Mouse (Mus musculus): ENCODE measurements around the gene Efcab9. TPM values are rescaled to one million over a fixed set of nuclear protein-coding genes. Genes with fewer than 3 reads are reported as not detected.

Efcab9 gene
- polyA plus RNA-seq, 1 experiment from 2014 or later = not detected

DNA sequence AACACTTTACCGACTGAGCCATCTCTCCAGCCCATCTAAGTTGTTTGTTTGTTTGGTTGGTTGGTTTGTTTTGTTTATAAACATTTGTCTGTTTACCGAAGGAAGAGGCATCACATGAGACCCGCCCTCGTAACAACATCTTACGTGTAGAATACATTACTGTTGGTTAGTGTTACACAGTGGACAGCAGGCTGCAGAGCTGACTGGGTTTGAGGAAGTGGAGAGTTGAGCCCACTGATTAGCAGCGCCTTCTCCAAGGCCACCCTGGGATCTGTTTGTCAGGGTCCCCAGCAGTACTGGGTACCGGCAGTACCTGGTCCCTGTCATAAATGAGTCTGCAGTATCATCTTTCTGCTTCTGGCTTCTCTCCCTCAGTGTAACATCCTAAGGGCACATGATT lies 36.2 kb upstream of the Efcab9 start:
- H3K4me1 ChIP-seq (ENCODE audit: control insufficient read depth, insufficient read depth, low read length) = no peaks in the 10 kb centered on the region
- no peaks in the 10 kb centered on the region for H3K9me3 ChIP-seq (ENCODE audit: control insufficient read depth, low read length)
- H3K27me3 ChIP-seq (ENCODE audit: control insufficient read depth, insufficient read depth, low read length) = no peaks in the 10 kb centered on the region
- no peak overlapping the region for H3K4me3 ChIP-seq (ENCODE audit: low read depth, low read length)
- DNase-seq (ENCODE audit: low spot score) (no peak), ATAC-seq (ENCODE audit: insufficient number of reproducible peaks, low FRiP score, low TSS enrichment, low read depth) (no peak)
- H3K36me3 ChIP-seq (ENCODE audit: control insufficient read depth, insufficient read depth, low read length) = no peaks in the 10 kb centered on the region
- 78% methylated on average over 7 of the region's 7 CpGs for whole genome bisulfite sequencing
- no peak overlapping the region for H3K4me2 ChIP-seq (ENCODE audit: low read depth, severe bottlenecking)
- H3K27ac ChIP-seq (replicated peaks; ENCODE audit: low read depth, low read length) = no peak overlapping the region
- H3K9ac ChIP-seq (ENCODE audit: low read length) = no peak overlapping the region

DNA sequence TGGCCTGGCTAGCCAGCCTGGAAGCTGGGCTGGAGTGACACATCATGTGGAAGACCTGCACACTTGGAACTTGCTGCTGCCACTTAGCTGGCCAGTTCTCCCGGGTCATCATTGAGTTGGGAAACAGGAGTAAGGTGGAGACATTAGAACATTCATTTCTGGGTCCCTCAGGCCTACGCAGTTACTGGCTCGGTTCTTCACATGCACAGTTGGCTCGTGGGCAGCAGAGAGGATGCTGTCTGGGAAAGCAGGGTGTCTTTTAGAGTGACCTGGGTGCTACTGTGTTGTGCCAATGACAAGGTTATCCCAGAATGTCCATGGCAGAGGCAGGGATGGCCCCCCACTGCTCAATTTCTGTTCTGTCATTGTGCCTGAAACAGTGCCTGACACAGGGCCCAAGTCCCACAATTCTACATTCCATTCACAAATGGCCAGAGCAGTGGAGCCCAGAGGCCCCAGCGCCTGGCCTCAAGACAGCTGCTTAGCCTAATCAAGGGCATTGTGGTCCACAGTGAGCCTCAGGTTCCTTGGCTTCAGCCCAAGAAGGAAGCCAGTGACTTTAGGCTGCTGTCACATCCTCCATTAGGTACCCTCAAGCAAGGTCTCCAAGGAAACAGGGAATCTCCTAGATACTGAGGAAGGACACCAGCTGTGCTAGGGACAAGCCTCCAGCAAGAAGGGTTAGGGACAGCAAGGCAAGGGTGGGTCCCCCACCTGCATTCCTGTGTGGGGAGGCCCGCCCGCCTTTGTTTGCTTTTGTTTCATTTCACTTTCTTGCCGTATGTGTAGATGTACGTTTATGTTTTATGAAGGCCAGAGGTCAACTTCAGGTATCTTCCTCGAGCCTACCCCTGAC lies 35.3 kb upstream of the Efcab9 start:
- Histone ChIP-seq H3K36me3 (ENCODE audit: control insufficient read depth, insufficient read depth, low read length) (no peaks in the 10 kb centered on the region), H3K4me3 (ENCODE audit: low read depth, low read length) (no peak overlapping the region), H3K27me3 (ENCODE audit: control insufficient read depth, insufficient read depth, low read length) (no peaks in the 10 kb centered on the region), H3K9ac (ENCODE audit: low read length) (no peak overlapping the region), H3K27ac (replicated peaks; ENCODE audit: low read depth, low read length) (no peak overlapping the region), H3K9me3 (ENCODE audit: control insufficient read depth, low read length) (no peaks in the 10 kb centered on the region), H3K4me1 (ENCODE audit: control insufficient read depth, insufficient read depth, low read length) (no peaks in the 10 kb centered on the region), H3K4me2 (ENCODE audit: low read depth, severe bottlenecking) (no peak overlapping the region)
- no peak for DNase-seq (ENCODE audit: low spot score)
- WGBS = 91% methylated on average over 10 of the region's 10 CpGs
- no peak for ATAC-seq (ENCODE audit: insufficient number of reproducible peaks, low FRiP score, low TSS enrichment, low read depth)

DNA sequence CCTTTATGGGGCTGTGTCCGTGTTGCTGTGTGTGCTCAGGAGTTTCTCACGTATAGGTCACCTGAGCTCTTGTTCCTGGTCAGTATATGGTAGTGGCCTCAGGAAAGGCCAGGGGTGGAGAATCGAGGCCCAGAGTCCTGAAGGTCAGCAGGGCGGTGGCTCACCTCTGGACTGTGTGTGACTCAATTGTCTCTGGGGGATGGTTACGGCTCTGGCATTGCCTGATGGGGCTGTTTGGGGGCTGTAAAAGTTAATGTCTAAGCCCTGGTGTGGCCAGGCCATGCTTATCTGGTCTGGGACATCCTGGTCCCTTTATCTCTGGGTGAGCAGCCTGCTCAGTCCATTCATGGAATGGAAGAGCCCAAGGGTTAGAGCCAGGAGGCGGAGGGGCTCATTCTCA lies 34.3 kb upstream of the Efcab9 start:
- Histone ChIP-seq H3K27me3 (ENCODE audit: control insufficient read depth, insufficient read depth, low read length) (no peaks in the 10 kb centered on the region), H3K4me1 (ENCODE audit: control insufficient read depth, insufficient read depth, low read length) (no peaks in the 10 kb centered on the region), H3K9me3 (ENCODE audit: control insufficient read depth, low read length) (no peaks in the 10 kb centered on the region), H3K9ac (ENCODE audit: low read length) (no peak overlapping the region), H3K36me3 (ENCODE audit: control insufficient read depth, insufficient read depth, low read length) (no peaks in the 10 kb centered on the region), H3K27ac (replicated peaks; ENCODE audit: low read depth, low read length) (no peak overlapping the region), H3K4me3 (ENCODE audit: low read depth, low read length) (no peak overlapping the region), H3K4me2 (ENCODE audit: low read depth, severe bottlenecking) (no peak overlapping the region)
- no peak for DNase-seq (ENCODE audit: low spot score)
- ATAC-seq (ENCODE audit: insufficient number of reproducible peaks, low FRiP score, low TSS enrichment, low read depth) = no peak
- WGBS = 65% methylated on average over 6 of the region's 6 CpGs

DNA sequence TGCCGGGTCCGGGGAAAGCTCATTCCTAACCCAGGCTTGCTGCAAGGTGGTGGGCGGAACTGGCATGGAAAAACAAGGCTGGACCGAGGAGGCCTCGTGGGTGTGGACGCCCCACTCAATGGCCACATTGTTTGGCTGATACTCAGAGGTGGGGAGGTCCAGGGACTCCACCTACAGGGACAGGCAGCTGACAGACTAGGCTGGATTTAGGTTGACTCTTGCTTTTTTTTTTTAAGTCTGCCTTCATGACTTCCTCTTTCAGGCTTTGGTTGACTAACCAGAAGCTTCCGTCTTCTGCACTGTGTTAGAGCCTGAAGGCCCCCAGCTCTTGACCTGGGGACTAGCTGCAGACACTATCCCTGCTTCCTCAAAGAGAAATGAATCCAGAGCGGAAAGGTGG lies 33.2 kb upstream of the Efcab9 start:
- H3K9ac ChIP-seq (ENCODE audit: low read length) = no peak overlapping the region
- no peaks in the 10 kb centered on the region for H3K4me1 ChIP-seq (ENCODE audit: control insufficient read depth, insufficient read depth, low read length)
- no peaks in the 10 kb centered on the region for H3K36me3 ChIP-seq (ENCODE audit: control insufficient read depth, insufficient read depth, low read length)
- H3K27ac ChIP-seq (replicated peaks; ENCODE audit: low read depth, low read length) = no peak overlapping the region
- H3K27me3 ChIP-seq (ENCODE audit: control insufficient read depth, insufficient read depth, low read length) = no peaks in the 10 kb centered on the region
- ATAC-seq (ENCODE audit: insufficient number of reproducible peaks, low FRiP score, low TSS enrichment, low read depth) = no peak
- no peak for DNase-seq (ENCODE audit: low spot score)
- H3K4me2 ChIP-seq (ENCODE audit: low read depth, severe bottlenecking) = no peak overlapping the region
- H3K9me3 ChIP-seq (ENCODE audit: control insufficient read depth, low read length) = no peaks in the 10 kb centered on the region
- no peak overlapping the region for H3K4me3 ChIP-seq (ENCODE audit: low read depth, low read length)
- WGBS = 79% methylated on average over 8 of the region's 8 CpGs

DNA sequence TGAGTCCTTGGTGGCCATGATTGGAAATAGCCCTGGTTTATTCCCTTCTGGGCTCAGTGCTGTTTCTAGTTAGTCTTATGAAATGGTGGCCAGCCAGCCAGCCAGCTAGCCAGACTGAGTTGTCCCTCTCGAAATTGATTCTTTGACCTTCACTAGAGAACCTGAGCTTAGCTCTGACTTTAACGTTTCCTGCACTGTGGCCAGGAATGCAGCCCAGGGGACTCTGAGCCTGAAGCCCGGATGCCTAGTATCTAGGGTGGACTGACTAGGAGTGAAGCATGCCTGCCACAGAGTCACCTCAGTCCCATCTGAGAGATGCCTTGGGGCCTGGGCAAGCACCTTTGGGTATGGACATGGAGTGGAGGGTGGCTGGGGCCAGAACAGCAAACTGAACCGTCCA lies 32.7 kb upstream of the Efcab9 start:
- ATAC-seq (ENCODE audit: insufficient number of reproducible peaks, low FRiP score, low TSS enrichment, low read depth) (no peak), DNase-seq (ENCODE audit: low spot score) (no peak)
- H3K4me1 ChIP-seq (ENCODE audit: control insufficient read depth, insufficient read depth, low read length) = no peaks in the 10 kb centered on the region
- no peaks in the 10 kb centered on the region for H3K27me3 ChIP-seq (ENCODE audit: control insufficient read depth, insufficient read depth, low read length)
- no peaks in the 10 kb centered on the region for H3K9me3 ChIP-seq (ENCODE audit: control insufficient read depth, low read length)
- WGBS = 67% methylated on average over 4 of the region's 4 CpGs
- H3K36me3 ChIP-seq (ENCODE audit: control insufficient read depth, insufficient read depth, low read length) = no peaks in the 10 kb centered on the region
- H3K9ac ChIP-seq (ENCODE audit: low read length) = no peak overlapping the region
- H3K4me2 ChIP-seq (ENCODE audit: low read depth, severe bottlenecking) = no peak overlapping the region
- H3K4me3 ChIP-seq (ENCODE audit: low read depth, low read length) = no peak overlapping the region
- no peak overlapping the region for H3K27ac ChIP-seq (replicated peaks; ENCODE audit: low read depth, low read length)

DNA sequence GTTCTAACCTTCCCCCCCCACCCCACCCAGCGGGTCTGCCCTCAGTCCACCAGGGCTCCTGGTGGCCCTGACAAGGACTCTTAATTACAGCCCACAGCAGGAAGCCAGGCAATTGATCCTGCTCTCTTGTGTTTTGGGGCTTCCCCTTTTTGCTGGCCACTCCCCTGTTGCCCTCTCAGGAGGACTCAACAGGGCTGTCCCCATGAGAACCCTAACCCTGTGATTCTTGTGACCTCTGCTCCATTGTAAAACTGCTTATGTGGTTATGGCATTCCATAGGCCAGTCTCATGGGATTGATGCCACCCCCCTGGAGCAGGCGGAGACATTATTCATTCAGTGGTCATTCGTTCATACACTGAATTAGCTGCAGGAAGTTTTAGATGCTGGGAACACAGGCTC lies 31.8 kb upstream of the Efcab9 start:
- Histone ChIP-seq H3K27me3 (ENCODE audit: control insufficient read depth, insufficient read depth, low read length) (no peaks in the 10 kb centered on the region), H3K9ac (ENCODE audit: low read length) (no peak overlapping the region), H3K27ac (replicated peaks; ENCODE audit: low read depth, low read length) (no peak overlapping the region), H3K4me2 (ENCODE audit: low read depth, severe bottlenecking) (no peak overlapping the region), H3K4me1 (ENCODE audit: control insufficient read depth, insufficient read depth, low read length) (no peaks in the 10 kb centered on the region), H3K36me3 (ENCODE audit: control insufficient read depth, insufficient read depth, low read length) (no peaks in the 10 kb centered on the region), H3K4me3 (ENCODE audit: low read depth, low read length) (no peak overlapping the region), H3K9me3 (ENCODE audit: control insufficient read depth, low read length) (no peaks in the 10 kb centered on the region)
- 53% methylated on average over 3 of the region's 3 CpGs for WGBS
- ATAC-seq (ENCODE audit: insufficient number of reproducible peaks, low FRiP score, low TSS enrichment, low read depth) = no peak
- DNase-seq (ENCODE audit: low spot score) = no peak

DNA sequence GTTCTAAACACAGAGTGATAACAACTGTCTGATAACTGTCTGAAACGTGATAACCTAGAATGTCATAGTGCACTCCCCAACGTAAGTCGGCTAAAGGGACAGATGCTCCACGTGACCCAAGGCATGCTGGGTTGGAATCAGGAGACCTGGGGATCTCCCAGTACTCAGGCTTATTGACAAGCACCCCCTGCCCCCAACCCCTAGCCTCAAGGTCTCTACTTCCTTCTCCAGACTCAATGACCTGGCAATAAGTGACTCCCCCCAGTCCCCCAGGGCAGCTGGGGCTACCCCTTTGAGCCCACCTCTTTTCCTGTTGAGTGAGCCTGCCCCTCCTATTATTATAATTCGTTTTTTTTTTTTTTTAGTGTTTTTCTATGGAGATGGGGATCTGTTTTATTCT lies 30.8 kb upstream of the Efcab9 start:
- no peaks in the 10 kb centered on the region for H3K27me3 ChIP-seq (ENCODE audit: control insufficient read depth, insufficient read depth, low read length)
- H3K4me1 ChIP-seq (ENCODE audit: control insufficient read depth, insufficient read depth, low read length) = no peaks in the 10 kb centered on the region
- 63% methylated on average over 5 of the region's 5 CpGs for WGBS
- H3K4me2 ChIP-seq (ENCODE audit: low read depth, severe bottlenecking) = no peak overlapping the region
- H3K4me3 ChIP-seq (ENCODE audit: low read depth, low read length) = no peak overlapping the region
- H3K36me3 ChIP-seq (ENCODE audit: control insufficient read depth, insufficient read depth, low read length) = no peaks in the 10 kb centered on the region
- H3K9ac ChIP-seq (ENCODE audit: low read length) = no peak overlapping the region
- ATAC-seq (ENCODE audit: insufficient number of reproducible peaks, low FRiP score, low TSS enrichment, low read depth) (no peak), DNase-seq (ENCODE audit: low spot score) (no peak)
- H3K9me3 ChIP-seq (ENCODE audit: control insufficient read depth, low read length) = no peaks in the 10 kb centered on the region
- no peak overlapping the region for H3K27ac ChIP-seq (replicated peaks; ENCODE audit: low read depth, low read length)

DNA sequence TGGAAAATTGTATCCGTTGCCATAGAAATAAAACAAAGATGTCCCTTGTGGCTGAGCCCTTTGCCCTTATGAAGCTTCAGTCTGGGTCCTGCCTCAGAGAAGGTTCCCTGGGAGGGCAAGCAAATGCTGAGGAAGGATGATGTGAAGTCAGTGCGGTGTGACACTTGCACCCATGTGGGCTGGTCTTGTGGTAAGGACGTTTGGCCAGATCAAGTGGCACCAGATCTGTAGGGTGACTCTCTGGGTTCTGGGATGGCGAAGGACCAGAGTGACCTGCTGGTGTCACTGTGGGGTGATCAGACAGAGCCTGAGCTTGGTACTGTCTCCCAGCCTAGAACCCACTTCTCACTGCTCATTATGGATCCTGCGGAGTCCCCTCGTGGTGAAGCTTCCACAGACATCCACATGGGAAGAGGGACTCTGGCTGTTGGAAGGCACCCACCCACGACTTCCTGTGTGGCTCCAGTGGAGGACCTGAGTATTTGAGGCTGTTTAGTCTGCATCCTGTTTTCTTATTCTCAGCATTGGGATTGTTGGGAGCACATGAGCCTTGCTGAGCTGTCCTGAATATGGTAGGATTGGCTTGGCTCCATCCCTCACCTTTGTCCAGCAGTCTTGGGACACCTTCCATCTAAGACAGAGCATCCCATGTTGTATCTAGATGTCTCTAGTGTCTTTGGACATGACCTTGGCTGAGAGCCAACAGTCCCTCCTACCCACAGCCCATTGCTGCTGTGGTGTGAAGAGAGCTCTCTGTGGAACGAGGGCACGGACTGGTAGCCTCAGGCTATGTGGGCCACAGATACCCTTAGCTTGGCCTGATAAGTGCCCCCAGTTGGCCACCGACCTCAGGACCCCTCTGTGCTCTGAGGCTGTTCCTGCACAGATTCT lies 29.8 kb upstream of the Efcab9 start:
- no peak overlapping the region for H3K4me2 ChIP-seq (ENCODE audit: low read depth, severe bottlenecking)
- no peak overlapping the region for H3K27ac ChIP-seq (replicated peaks; ENCODE audit: low read depth, low read length)
- no peaks in the 10 kb centered on the region for H3K4me1 ChIP-seq (ENCODE audit: control insufficient read depth, insufficient read depth, low read length)
- H3K36me3 ChIP-seq (ENCODE audit: control insufficient read depth, insufficient read depth, low read length) = no peaks in the 10 kb centered on the region
- ATAC-seq (ENCODE audit: insufficient number of reproducible peaks, low FRiP score, low TSS enrichment, low read depth) = no peak
- WGBS = 82% methylated on average over 10 of the region's 10 CpGs
- H3K27me3 ChIP-seq (ENCODE audit: control insufficient read depth, insufficient read depth, low read length) = no peaks in the 10 kb centered on the region
- no peak overlapping the region for H3K9ac ChIP-seq (ENCODE audit: low read length)
- no peak for DNase-seq (ENCODE audit: low spot score)
- H3K9me3 ChIP-seq (ENCODE audit: control insufficient read depth, low read length) = no peaks in the 10 kb centered on the region
- no peak overlapping the region for H3K4me3 ChIP-seq (ENCODE audit: low read depth, low read length)
